7 mouse cellular contexts compared by ENCODE assay signal in genomic region chr14:61439141-61439660, GRCm38 (mm10). TPM values are rescaled to one million over a fixed set of nuclear protein-coding genes. Genes with fewer than 3 reads are reported as not detected.
DNase-seq lines count a peak whose midpoint lies in the region; ATAC-seq and TF ChIP-seq lines count a peak whose summit lies in the region.

No protein-coding gene starts in this region.

- H3K27ac ChIP-seq in CH12.LX (ENCODE audit: insufficient read depth, low read depth), result peak overlapping the region; percentile 59; the same call in 1 of the 2 replicates
- peak overlapping the region; percentile 96 for H3K27ac ChIP-seq in embryonic facial prominence, embryonic 13.5 days
- peak overlapping the region; percentile 97 for H3K27ac ChIP-seq in heart, embryonic 15.5 days

- no peak for TF ChIP-seq POLR2A in CH12.LX (IDR thresholded peaks at IDR 0.05; ENCODE audit: low read depth, low read length)

- peak overlapping the region; percentile 68 for H3K4me2 ChIP-seq in CH12.LX (ENCODE audit: insufficient read depth, low read depth, poor library complexity, severe bottlenecking)
- peak overlapping the region; percentile 65 for H3K4me2 ChIP-seq in embryonic facial prominence, embryonic 13.5 days
- peak overlapping the region; percentile 60 for H3K4me2 ChIP-seq in heart, embryonic 15.5 days

- H3K79me2 ChIP-seq in CH12.LX (replicated peaks; ENCODE audit: control insufficient read depth, extremely low read depth, insufficient read depth, poor library complexity, severe bottlenecking), result peaks cover 30% of the 10 kb centered on the region

- H3K36me3 ChIP-seq in CH12.LX (replicated peaks in 1 of 2; ENCODE audit: control insufficient read depth in 1 of 2, insufficient read depth in 1 of 2, low read length in 1 of 2), result peaks cover 0 to 10% of the 10 kb centered on the region in 2 experiments
- no peaks in the 10 kb centered on the region for H3K36me3 ChIP-seq in embryonic facial prominence, embryonic 13.5 days
- H3K36me3 ChIP-seq in heart, embryonic 15.5 days, result no peaks in the 10 kb centered on the region

- H3K4me1 ChIP-seq in CH12.LX (ENCODE audit: control insufficient read depth in 1 of 2, insufficient read depth in 2 of 2), result peaks cover 0 to 35% of the 10 kb centered on the region in 2 experiments; a peak in 3 of 4 replicates
- H3K4me1 ChIP-seq in embryonic facial prominence, embryonic 13.5 days, result peaks cover 14% of the 10 kb centered on the region
- peaks cover 22% of the 10 kb centered on the region; the same call in 1 of the 2 replicates for H3K4me1 ChIP-seq in heart, embryonic 15.5 days (replicated peaks)

- no peaks in the 10 kb centered on the region for H3K9me3 ChIP-seq in CH12.LX (replicated peaks; ENCODE audit: low read length)
- H3K9me3 ChIP-seq in embryonic facial prominence, embryonic 13.5 days, result no peaks in the 10 kb centered on the region
- no peaks in the 10 kb centered on the region for H3K9me3 ChIP-seq in heart, embryonic 15.5 days (replicated peaks)

- H3K4me3 ChIP-seq in CH12.LX (replicated peaks in 1 of 3; ENCODE audit: low read depth in 2 of 3, low read length in 2 of 3, poor library complexity in 1 of 3), result peak overlapping the region; percentile 82 to 95 (median 89)
- peak overlapping the region; percentile 74 for H3K4me3 ChIP-seq in embryonic facial prominence, embryonic 13.5 days
- peak overlapping the region; percentile 96 for H3K4me3 ChIP-seq in heart, embryonic 15.5 days

- no peak for TF ChIP-seq CTCF in CH12.LX (conservative IDR thresholded peaks at IDR 0.05 in 1 of 2, IDR thresholded peaks at IDR 0.05 in 1 of 2; ENCODE audit: low read depth in 2 of 2, low read length in 2 of 2)

- dilution Hi-C loops in CH12.LX (cut with MboI; ENCODE audit: extremely low pct_ligation_motif_present, extremely low pct_unique_long_range_greater_than_20kb, low sequenced_read_pairs), result no loop called here

- peak; percentile 67 for ATAC-seq in embryonic facial prominence, embryonic 13.5 days (ENCODE audit: insufficient number of reproducible peaks, insufficient read depth, low FRiP score, low TSS enrichment, low read depth)
- peak; percentile 67 for ATAC-seq in heart, embryonic 15.5 days (replicated peaks; ENCODE audit: insufficient number of reproducible peaks, insufficient read depth, low FRiP score, low read depth)

- peak; percentile 53 for DNase-seq in CH12.LX (ENCODE audit: extremely low read depth)
- DNase-seq in R1 (ENCODE audit: low read depth, low spot score), result peak; percentile 77
- DNase-seq in layer of hippocampus, postnatal 10 days (ENCODE audit: low spot score in 2 of 2), result peak; percentile 57 to 70
- DNase-seq in lung, postnatal 25 days (ENCODE audit: low spot score), result peak; percentile 38
- DNase-seq in spleen, postnatal 14 days (ENCODE audit: low spot score in 2 of 2), result peak; percentile 21 to 49

- H3K9ac ChIP-seq in CH12.LX (ENCODE audit: insufficient read depth, low read depth), result peak overlapping the region; percentile 31
- H3K9ac ChIP-seq in embryonic facial prominence, embryonic 13.5 days, result peak overlapping the region; percentile 91
- peak overlapping the region; percentile 84 for H3K9ac ChIP-seq in heart, embryonic 15.5 days

- TF ChIP-seq EP300 in CH12.LX (IDR thresholded peaks at IDR 0.05; ENCODE audit: low read length), result no peak

- 0% methylated on average over 49 of the region's 62 CpGs for WGBS in embryonic facial prominence, embryonic 13.5 days
- 0% methylated on average over 60 of the region's 62 CpGs for WGBS in heart, embryonic 15.5 days

- TF ChIP-seq RAD21 in CH12.LX (IDR thresholded peaks at IDR 0.05; ENCODE audit: low read depth, low read length), result no peak

- in situ Hi-C loops in CH12.LX (cut with MboI; ENCODE audit: low pct_ligation_motif_present, low pct_unique_long_range_greater_than_20kb, low sequenced_read_pairs), result no loop called here

- no peaks in the 10 kb centered on the region for H3K27me3 ChIP-seq in CH12.LX (replicated peaks)
- no peaks in the 10 kb centered on the region for H3K27me3 ChIP-seq in embryonic facial prominence, embryonic 13.5 days
- H3K27me3 ChIP-seq in heart, embryonic 15.5 days, result no peaks in the 10 kb centered on the region

TF ChIP-seq in CH12.LX, 34 proteins besides CTCF, POLR2A, EP300 and RAD21:
- no peak for TF ChIP-seq ZMIZ1 (IDR thresholded peaks at IDR 0.05; ENCODE audit: low read depth, low read length)
- TF ChIP-seq CHD2 (IDR thresholded peaks at IDR 0.05; ENCODE audit: low read length), result 0 out of 2 replicates have a peak, but pooled peaks have one; percentile 11
- TF ChIP-seq KAT2A (IDR thresholded peaks at IDR 0.05; ENCODE audit: insufficient replicate concordance, low read length), result no peak
- no peak for TF ChIP-seq USF1 (IDR thresholded peaks at IDR 0.05; ENCODE audit: low read depth, low read length)
- no peak for TF ChIP-seq USF2 (conservative IDR thresholded peaks at IDR 0.05; ENCODE audit: low read depth, low read length)
- TF ChIP-seq GABPA (IDR thresholded peaks at IDR 0.05; ENCODE audit: insufficient replicate concordance, low read depth, low read length), result no peak
- TF ChIP-seq MYC (IDR thresholded peaks at IDR 0.05; ENCODE audit: low read depth, low read length), result no peak
- 0 out of 2 replicates have a peak, but pooled peaks have one; percentile 32 for TF ChIP-seq SIN3A (IDR thresholded peaks at IDR 0.05; ENCODE audit: low read length)
- no peak for TF ChIP-seq E2F4 (IDR thresholded peaks at IDR 0.05; ENCODE audit: insufficient replicate concordance, low read depth, low read length)
- no peak for TF ChIP-seq MAFK (IDR thresholded peaks at IDR 0.05; ENCODE audit: insufficient replicate concordance, low read length)
- TF ChIP-seq MXI1 (IDR thresholded peaks at IDR 0.05; ENCODE audit: low read depth, low read length), result peak; percentile 33; the same call in 1 of the 2 replicates
- no peak for TF ChIP-seq PAX5 (IDR thresholded peaks at IDR 0.05; ENCODE audit: low read length)
TF ChIP-seq in CH12.LX: peak in this region for 3.

RNA-seq across cellular contexts. Expression of gene Kpna3, which starts 0.5 kb away (rescaled TPM):
- 21.3 and 28.2 TPM in 2 replicates for total RNA-seq in CH12.LX (2012; rRNA removed)
- total RNA-seq in CH12.LX (2014; rRNA removed), result 75.4 and 83.9 TPM in 2 replicates
- 70.4 and 85.9 TPM in 2 replicates for polyA plus RNA-seq in CH12.LX (2012; ENCODE audit: insufficient read length, low read depth)
- 52.7 and 55.0 TPM in 2 replicates for polyA plus RNA-seq in embryonic facial prominence, embryonic 13.5 days (2015; fragmentation: Nextera tagmentation; extraction: Ambion mirVana)
- 26.2 and 29.7 TPM in 2 replicates for polyA plus RNA-seq in heart, embryonic 15.5 days (2015; fragmentation: Nextera tagmentation; extraction: Ambion mirVana)
- 10 to 100 TPM; 70.5 to 74.2 TPM for total RNA-seq in layer of hippocampus, postnatal 10 days (2021)

Comparison
In these comparisons a context has a peak if more than half of its experiments do, and no peak if none do; other contexts are left out.
1. Peak in every context shown above with its lines: DNase-seq, ATAC-seq, H3K4me3 ChIP-seq and H3K27ac ChIP-seq.
2. H3K9ac ChIP-seq: peak in every context shown above with its lines; median percentile 91 in embryonic facial prominence, embryonic 13.5 days; 84 in heart, embryonic 15.5 days; 31 in CH12.LX.